Mouse (Mus musculus) thymus, adult 2 months (tissue): ENCODE results near the gene H2-T24. TPM values are rescaled to one million over a fixed set of nuclear protein-coding genes. Genes with fewer than 3 reads are reported as not detected.
"Not testable (repeated sequence)": the region's sequence is repeated elsewhere in the genome, so short reads cannot be mapped to it uniquely, and the experiment has no call there.

Experiments used
- DNase-seq: peaks from one replicate; pipeline ENCODE4 v3.0.0; 2021
- H3K27ac ChIP-seq: fragments of 200-500 bp; 2 replicates; pipeline ENCODE4 v1.5.1; 2012; ENCODE audit warnings: low read length, control low read depth; ENCODE audit not compliant: control insufficient read depth, insufficient read depth
- H3K27me3 ChIP-seq: fragments of 200-500 bp; 2 replicates; pipeline ENCODE4 v1.6.1; 2012; ENCODE audit warnings: mild to moderate bottlenecking, low read length, moderate library complexity, mixed read lengths; ENCODE audit not compliant: control insufficient read depth, insufficient read depth
- H3K36me3 ChIP-seq: fragments of 200-500 bp; 2 replicates; pipeline ENCODE4 v1.6.1; 2012; ENCODE audit warnings: mild to moderate bottlenecking, low read length, moderate library complexity; ENCODE audit not compliant: control insufficient read depth, insufficient read depth
- H3K4me1 ChIP-seq: fragments of 200-500 bp; replicated peaks from 2 replicates; pipeline ENCODE4 v1.6.1; 2012; ENCODE audit warnings: low read length; ENCODE audit not compliant: control insufficient read depth, insufficient read depth
- H3K4me3 ChIP-seq: fragments of 200-500 bp; 2 replicates; pipeline ENCODE4 v1.5.1; 2012; ENCODE audit warnings: mild to moderate bottlenecking, low read length, control low read depth, moderate library complexity; ENCODE audit not compliant: control insufficient read depth, insufficient read depth
- CTCF ChIP-seq: fragments of 200-500 bp; IDR thresholded peaks from 2 replicates; pipeline ENCODE4 v1.5.1; 2012; ENCODE audit warnings: mild to moderate bottlenecking, control low read depth, low read length, moderate library complexity, borderline replicate concordance; ENCODE audit not compliant: control insufficient read depth, poor library complexity, insufficient read depth; ENCODE audit errors: extremely low read depth
- POLR2A ChIP-seq: fragments of 200-500 bp; IDR thresholded peaks from 2 replicates; pipeline ENCODE4 v1.6.1; 2012; ENCODE audit warnings: mild to moderate bottlenecking, low read length, control low read depth, moderate library complexity; ENCODE audit not compliant: control insufficient read depth, poor library complexity, insufficient read depth; ENCODE audit errors: extremely low read depth
- WGBS: fragments of 180-500 bp; shearing (Covaris S2); methylation state at CpG from one replicate; pipeline ENCODE4 v1.1.7; 2018; 5-methylcytosine and 5-hydroxymethylcytosine counted together
- polyA plus RNA-seq: library from polyadenylated mRNA; depleted of rRNA; stranded (reverse); fragments of >200 nt; gene quantifications from 2 replicates; pipeline ENCODE4 v1.2.3, GENCODE M21; 2012

The H2-T24 gene
- polyA plus RNA-seq, 1 experiment = 20.4 TPM

DNA sequence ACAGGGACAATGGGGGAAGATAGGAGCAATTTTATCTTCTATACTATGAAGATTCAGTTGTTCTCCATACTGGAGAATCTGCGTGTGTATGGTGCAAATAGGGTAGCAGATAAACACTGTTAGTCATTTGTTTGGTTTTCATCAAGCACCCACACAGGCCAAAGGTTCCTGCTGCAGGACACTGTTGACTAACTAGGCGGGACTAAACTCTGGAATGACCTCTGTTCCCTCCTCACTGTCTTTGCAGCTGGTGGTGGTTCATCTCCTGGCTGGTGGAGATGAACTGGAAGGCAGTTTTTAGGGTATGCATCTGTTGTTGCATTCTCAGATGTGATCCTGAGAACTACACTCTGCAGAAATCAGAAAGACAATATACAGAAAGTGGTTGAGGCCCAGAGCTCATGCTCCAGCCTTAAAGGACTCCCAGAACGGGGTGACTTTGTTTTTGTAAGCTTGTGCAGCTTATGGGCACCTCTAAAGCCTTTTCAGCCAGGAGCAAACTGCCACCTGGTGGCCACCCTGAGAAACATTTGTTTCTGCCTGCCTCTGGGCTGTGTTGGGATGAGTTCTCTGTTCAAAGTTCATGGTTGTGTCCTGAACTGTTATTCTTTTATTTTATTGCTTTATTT is 14.8 kb upstream of the H2-T24 start:
- not testable (repeated sequence) for H3K27me3 ChIP-seq, H3K4me3 ChIP-seq, H3K27ac ChIP-seq, H3K36me3 ChIP-seq
- DNase-seq = peak; percentile 80
- H3K4me1 ChIP-seq = peaks cover 16% of the 10 kb centered on the region
- WGBS = 57% methylated on average over 3 of the region's 3 CpGs

GRCm38 (mm10) chr17:36034524-36034923 is 14.2 kb upstream of the H2-T24 start:
- not testable (repeated sequence) for H3K36me3 ChIP-seq, H3K27ac ChIP-seq, H3K27me3 ChIP-seq, H3K4me3 ChIP-seq, DNase-seq
- peaks cover 16% of the 10 kb centered on the region for H3K4me1 ChIP-seq
- 90% methylated on average over 3 of the region's 3 CpGs for WGBS

- WGBS = under 1% methylated on average over 25 of the region's 25 CpGs
- H3K36me3 ChIP-seq, H3K27me3 ChIP-seq: not testable (repeated sequence)
- Histone ChIP-seq H3K27ac (peak within 1 kb of the TSS; percentile 90), H3K4me3 (peak within 1 kb of the TSS; percentile 95), H3K4me1 (peaks cover 16% of the 10 kb centered on the region)
- DNase-seq = peak; percentile 75
- TF ChIP-seq POLR2A = peak; percentile 70
These were observed 12.1 kb upstream of the H2-T24 start, which contains the start of gene H2-T23 for GRCm38 (mm10) chr17:36032351-36032875. H2-T23 (minus strand) TSS chr17:36032855.

DNA sequence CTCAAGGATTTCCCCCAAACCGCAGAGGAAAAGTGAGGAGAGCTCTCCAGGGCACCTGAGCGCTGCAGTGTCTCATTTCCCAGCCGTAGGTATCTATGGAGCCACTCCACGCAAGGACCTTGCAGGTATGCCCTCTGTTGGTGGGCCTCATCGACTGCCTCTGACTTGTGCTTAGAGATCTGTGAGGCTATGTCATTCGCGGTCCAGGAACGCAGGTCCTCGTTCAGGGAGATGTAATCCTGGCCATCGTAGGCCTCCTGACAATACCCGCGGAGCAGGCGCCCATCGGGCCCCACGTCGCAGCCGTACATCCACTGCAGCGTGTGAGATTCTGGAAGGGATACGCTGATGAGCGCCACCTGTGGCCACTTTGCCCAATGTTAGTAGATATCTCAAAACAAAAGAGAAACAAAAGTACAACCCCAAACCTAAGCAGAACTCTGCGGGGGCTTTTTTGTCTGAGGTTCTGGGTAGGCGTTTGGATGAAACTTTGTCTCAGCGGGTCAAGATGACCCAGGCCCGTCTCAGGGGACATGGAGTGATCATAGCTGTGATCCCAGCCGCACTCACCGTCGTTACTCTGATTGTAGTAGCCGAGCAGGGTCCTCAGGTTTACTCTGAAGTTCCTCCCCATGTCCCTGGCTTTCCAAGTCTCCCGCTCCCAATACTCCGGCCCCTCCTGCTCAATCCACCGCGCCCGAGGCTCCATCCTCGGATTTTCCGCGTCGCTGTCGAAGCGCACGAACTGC is 11.4 kb upstream of the H2-T24 start:
- peak; percentile 70; the same call in 1 of the 2 replicates for TF ChIP-seq CTCF
- not testable (repeated sequence) for H3K27me3 ChIP-seq, H3K36me3 ChIP-seq
- H3K27ac ChIP-seq = peak overlapping the region; percentile 90
- H3K4me3 ChIP-seq = peak overlapping the region; percentile 95
- under 1% methylated on average over 40 of the region's 40 CpGs for WGBS
- peak; percentile 68 for DNase-seq
- H3K4me1 ChIP-seq = peaks cover 16% of the 10 kb centered on the region

DNA sequence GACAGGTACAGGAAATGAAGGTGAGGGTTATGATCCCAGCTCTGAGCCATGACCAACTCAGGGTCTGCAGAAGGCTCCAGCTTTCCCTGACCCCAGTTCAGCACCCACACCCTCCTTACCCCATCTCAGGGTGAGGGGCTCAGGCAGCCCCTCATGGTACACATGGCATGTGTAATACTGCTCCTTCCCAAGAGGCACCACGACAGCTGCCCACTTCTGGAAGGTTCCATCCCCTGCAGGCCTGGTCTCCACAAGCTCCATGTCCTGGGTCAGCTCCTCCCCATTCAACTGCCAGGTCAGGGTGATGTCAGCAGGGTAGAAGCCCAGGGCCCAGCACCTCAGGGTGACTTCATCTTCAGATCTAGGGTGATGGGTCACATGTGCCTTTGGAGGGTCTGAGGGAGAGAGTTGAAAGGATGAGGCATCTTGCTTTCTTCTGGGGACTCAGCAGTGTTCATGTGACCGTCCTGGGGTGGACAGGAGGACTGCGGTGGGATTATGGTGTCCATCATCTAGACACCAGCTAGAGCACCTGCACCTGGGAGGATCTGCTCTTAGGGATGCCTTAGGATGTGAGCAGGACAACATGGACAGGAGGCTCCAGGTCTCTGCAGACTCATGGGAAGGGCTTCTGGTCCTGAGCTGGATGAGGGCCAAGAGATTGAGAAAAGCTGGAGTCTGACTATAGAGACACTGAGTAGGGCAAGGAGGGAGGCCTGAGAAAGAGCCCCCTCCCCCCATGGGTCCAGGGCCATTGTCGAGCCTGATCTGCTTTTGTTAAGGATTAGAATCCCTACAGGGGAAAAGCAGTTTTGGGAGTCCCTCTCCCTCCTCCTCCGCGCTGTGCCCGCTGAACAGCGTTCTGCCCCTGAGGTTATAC is 10.6 kb upstream of the H2-T24 start:
- 49% methylated on average over 8 of the region's 8 CpGs for WGBS
- H3K4me3 ChIP-seq = peak overlapping the region; percentile 95
- not testable (repeated sequence) for H3K27me3 ChIP-seq, DNase-seq, H3K36me3 ChIP-seq
- peaks cover 16% of the 10 kb centered on the region for H3K4me1 ChIP-seq
- peak overlapping the region; percentile 23 for H3K27ac ChIP-seq

GRCm38 (mm10) chr17:36030046-36030702 is 9.8 kb upstream of the H2-T24 start:
- WGBS = 98% methylated on average over 4 of the region's 4 CpGs
- H3K36me3 ChIP-seq, DNase-seq, H3K4me3 ChIP-seq, H3K27ac ChIP-seq, H3K27me3 ChIP-seq: not testable (repeated sequence)
- H3K4me1 ChIP-seq = peaks cover 16% of the 10 kb centered on the region
